Mouse (Mus musculus) adrenal gland, adult 2 months (tissue): ENCODE data around the gene Gm20532. TPM values are rescaled to one million over a fixed set of nuclear protein-coding genes. Genes with fewer than 3 reads are reported as not detected.

ENCODE experiments used
- DNase-seq: peaks from one replicate; pipeline ENCODE4 v3.0.0; 2021
- long read RNA-seq: library from polyadenylated mRNA; stranded (forward); transcript quantifications from one replicate; pipeline ENCODE4 v2.0.0, GENCODE M21; 2021
- polyA plus RNA-seq: library from polyadenylated mRNA; depleted of rRNA; stranded (reverse); fragments of >200 nt; gene quantifications from 2 replicates; pipeline ENCODE4 v1.2.3, GENCODE M21; 2012; rRNA removed
- total RNA-seq, 2 experiments: library from RNA; stranded (reverse); gene quantifications; 2 replicates each; pipeline ENCODE4 v1.2.3; 2021

Gm20532 gene
- not detected for total RNA-seq
- not detected in 2 replicates for polyA plus RNA-seq
- long read RNA-seq = 0 reads

- DNase-seq = peak; percentile 76
Observed at GRCm38 (mm10) chr2:26586294-26587043, at the start of gene Gm20532. Gm20532 (plus strand) TSS chr2:26586639.

GRCm38 (mm10) chr2:26539516-26539915 lies 46.9 kb upstream of the Gm20532 start:
- no peak for DNase-seq

GRCm38 (mm10) chr2:26540721-26541120 lies 45.7 kb upstream of the Gm20532 start:
- no peak for DNase-seq

- DNase-seq = no peak
Observed at GRCm38 (mm10) chr2:26541258-26541910, 45.1 kb upstream of the Gm20532 start.

- peak; percentile 58 for DNase-seq
Observed at GRCm38 (mm10) chr2:26543155-26543554, 43.3 kb upstream of the Gm20532 start.

- peak; percentile 70 for DNase-seq
Observed at GRCm38 (mm10) chr2:26543768-26544167, 42.7 kb upstream of the Gm20532 start.

GRCm38 (mm10) chr2:26544265-26544664 lies 42.2 kb upstream of the Gm20532 start:
- DNase-seq = peak; percentile 67

GRCm38 (mm10) chr2:26547481-26547880 lies 39.0 kb upstream of the Gm20532 start:
- no peak for DNase-seq

GRCm38 (mm10) chr2:26549801-26550200 lies 36.6 kb upstream of the Gm20532 start:
- DNase-seq = peak; percentile 57

- DNase-seq = peak; percentile 62
Observed at GRCm38 (mm10) chr2:26550205-26550604, 36.2 kb upstream of the Gm20532 start.

- no peak for DNase-seq
Observed at GRCm38 (mm10) chr2:26550777-26551176, 35.7 kb upstream of the Gm20532 start.

- no peak for DNase-seq
Observed at GRCm38 (mm10) chr2:26551446-26551845, 35.0 kb upstream of the Gm20532 start.

GRCm38 (mm10) chr2:26552066-26552465 lies 34.4 kb upstream of the Gm20532 start:
- no peak for DNase-seq

- no peak for DNase-seq
Observed at GRCm38 (mm10) chr2:26553904-26554303, 32.5 kb upstream of the Gm20532 start.

- peak; percentile 54 for DNase-seq
Observed at GRCm38 (mm10) chr2:26555076-26555475, 31.4 kb upstream of the Gm20532 start.

GRCm38 (mm10) chr2:26556535-26556993 lies 29.9 kb upstream of the Gm20532 start:
- peak; percentile 23 for DNase-seq

GRCm38 (mm10) chr2:26560506-26560905 lies 25.9 kb upstream of the Gm20532 start:
- no peak for DNase-seq

- DNase-seq = peak; percentile 56
Observed at GRCm38 (mm10) chr2:26561351-26562016, 25.0 kb upstream of the Gm20532 start.

GRCm38 (mm10) chr2:26566221-26566620 lies 20.2 kb upstream of the Gm20532 start:
- peak; percentile 53 for DNase-seq

- peak; percentile 45 for DNase-seq
Observed at GRCm38 (mm10) chr2:26570034-26570433, 16.4 kb upstream of the Gm20532 start.

- DNase-seq = no peak
Observed at GRCm38 (mm10) chr2:26571400-26571799, 15.0 kb upstream of the Gm20532 start.

- DNase-seq = peak; percentile 69
Observed at GRCm38 (mm10) chr2:26571826-26572225, 14.6 kb upstream of the Gm20532 start.

GRCm38 (mm10) chr2:26573396-26573795 lies 13.0 kb upstream of the Gm20532 start:
- peak; percentile 66 for DNase-seq
